Mouse (Mus musculus) myocyte (in vitro differentiated cells): ENCODE results near the gene Plin1. TPM values are rescaled to one million over a fixed set of nuclear protein-coding genes. Genes with fewer than 3 reads are reported as not detected.
A peak's percentile ranks its signal among the peaks of the same experiment; 100 is the strongest.

Experiments used
- H3K27me3 ChIP-seq: one replicate; pipeline ENCODE4 v1.6.1; 2011; ENCODE audit not compliant: control insufficient read depth, insufficient read depth, insufficient read length
- H3K36me3 ChIP-seq: one replicate; pipeline ENCODE4 v1.6.1; 2011; ENCODE audit not compliant: control insufficient read depth, insufficient read depth
- H3K4me2 ChIP-seq: one replicate; pipeline ENCODE4 v1.6.1; 2011; ENCODE audit warnings: low read depth, control low read depth
- H3K4me3 ChIP-seq: one replicate; pipeline ENCODE4 v1.5.1; 2011; ENCODE audit warnings: mild to moderate bottlenecking, control low read depth, moderate library complexity
- H3K79me2 ChIP-seq: one replicate; pipeline ENCODE4 v1.6.1; 2011; ENCODE audit not compliant: control insufficient read depth, insufficient read depth
- H3ac ChIP-seq: one replicate; pipeline ENCODE4 v1.6.1; 2011; ENCODE audit not compliant: control insufficient read depth, insufficient read length
- CEBPB ChIP-seq: IDR thresholded peaks from 2 replicates; pipeline ENCODE4 v1.6.1; 2011; ENCODE audit warnings: mild to moderate bottlenecking, moderate library complexity; ENCODE audit not compliant: poor library complexity, insufficient read depth, severe bottlenecking
- E2F4 ChIP-seq: IDR thresholded peaks from one replicate; pipeline ENCODE4 v1.6.1; 2011; ENCODE audit warnings: mild to moderate bottlenecking, control low read depth, moderate library complexity; ENCODE audit not compliant: insufficient read depth
- MAX ChIP-seq: IDR thresholded peaks from one replicate; pipeline ENCODE4 v1.6.1; 2011; ENCODE audit warnings: low read depth, mild to moderate bottlenecking, control low read depth
- MYOD1 ChIP-seq, 3 experiments: IDR thresholded peaks; one replicate each; pipeline ENCODE4 v1.6.1; 2011; ENCODE audit warnings: control low read depth in 2 of 3, low read depth in 2 of 3, mild to moderate bottlenecking in 2 of 3, moderate library complexity in 1 of 3; ENCODE audit not compliant: insufficient read length in 2 of 3, control insufficient read depth in 1 of 3
- MYOG ChIP-seq, 3 experiments: IDR thresholded peaks; one replicate each; pipeline ENCODE4 v1.6.1; 2011; ENCODE audit warnings: control low read depth in 2 of 3, low read depth in 2 of 3, mild to moderate bottlenecking in 2 of 3; ENCODE audit not compliant: insufficient read length in 2 of 3, control insufficient read depth in 1 of 3, insufficient read depth in 1 of 3
- POLR2A ChIP-seq: IDR thresholded peaks from one replicate; pipeline ENCODE4 v1.6.1; 2011; ENCODE audit warnings: low read depth, mild to moderate bottlenecking, control low read depth, moderate library complexity; ENCODE audit not compliant: insufficient read length
- POLR2AphosphoS2 ChIP-seq: IDR thresholded peaks from one replicate; pipeline ENCODE4 v1.6.1; 2011; ENCODE audit warnings: low read depth, control low read depth; ENCODE audit not compliant: insufficient read length
- REST ChIP-seq: IDR thresholded peaks from one replicate; pipeline ENCODE4 v1.6.1; 2011; ENCODE audit warnings: mild to moderate bottlenecking, control low read depth, moderate library complexity; ENCODE audit not compliant: insufficient read depth, insufficient read length
- SRF ChIP-seq: IDR thresholded peaks from one replicate; pipeline ENCODE4 v1.6.1; 2011; ENCODE audit warnings: low read depth; ENCODE audit not compliant: control insufficient read depth, insufficient read length
- TCF12 ChIP-seq: IDR thresholded peaks from one replicate; pipeline ENCODE4 v1.6.1; 2011; ENCODE audit warnings: mild to moderate bottlenecking, control low read depth; ENCODE audit not compliant: poor library complexity, insufficient read depth, severe bottlenecking
- TCF3 ChIP-seq: IDR thresholded peaks from one replicate; pipeline ENCODE4 v1.6.1; 2011; ENCODE audit warnings: low read depth, control low read depth; ENCODE audit not compliant: insufficient read length
- USF1 ChIP-seq: IDR thresholded peaks from one replicate; pipeline ENCODE4 v1.6.1; 2011; ENCODE audit warnings: low read depth, mild to moderate bottlenecking, control low read depth, moderate library complexity
- polyA plus RNA-seq: library from polyadenylated mRNA; unstranded; fragments of >200 nt; fragmentation: generic; extraction: Trizol; gene quantifications from one replicate; pipeline ENCODE4 v1.2.1, GENCODE M21; 2012; ENCODE audit warnings: missing spikeins

Gene Plin1
- polyA plus RNA-seq: not detected

- Histone ChIP-seq H3K4me3 (no peak within 1 kb of the TSS), H3K79me2 (no peaks in the 10 kb centered on the region), H3K27me3 (peaks cover 6% of the 10 kb centered on the region), H3K4me2 (no peak within 1 kb of the TSS), H3ac (no peak within 1 kb of the TSS), H3K36me3 (no peaks in the 10 kb centered on the region)
- TF ChIP-seq E2F4: no peak
These were observed at the start of gene Plin1 for GRCm38 (mm10) chr7:79732622-79733021. Gene Plin1 (minus strand): TSS chr7:79732903.

- Histone ChIP-seq H3K36me3 (no peaks in the 10 kb centered on the region), H3K27me3 (no peaks in the 10 kb centered on the region), H3ac (no peak overlapping the region), H3K4me2 (no peak overlapping the region), H3K4me3 (no peak overlapping the region), H3K79me2 (no peaks in the 10 kb centered on the region)
- TF ChIP-seq E2F4: no peak
- no peak for TF ChIP-seq CEBPB
- no peak for TF ChIP-seq MYOG (IDR thresholded peaks at IDR 0.05; ENCODE audit: control insufficient read depth in 1 of 3, insufficient read depth in 1 of 3, insufficient read length in 2 of 3, low read depth in 2 of 3)
- TF ChIP-seq USF1: no peak
- no peak for TF ChIP-seq REST
- no peak for TF ChIP-seq MYOD1 (IDR thresholded peaks at IDR 0.05; ENCODE audit: control insufficient read depth in 1 of 3, insufficient read length in 2 of 3, low read depth in 2 of 3)
- no peak for TF ChIP-seq TCF3
- TF ChIP-seq POLR2A: no peak
- no peak for TF ChIP-seq MAX
- no peak for TF ChIP-seq POLR2AphosphoS2
- no peak for TF ChIP-seq SRF
- no peak for TF ChIP-seq TCF12
These were observed 49.8 kb upstream of the Plin1 start for GRCm38 (mm10) chr7:79782516-79782855.

- Histone ChIP-seq H3K36me3 (no peaks in the 10 kb centered on the region), H3K4me3 (peak overlapping the region; percentile 11), H3K79me2 (no peaks in the 10 kb centered on the region), H3K27me3 (peaks cover 2% of the 10 kb centered on the region), H3ac (no peak overlapping the region), H3K4me2 (peak overlapping the region; percentile 78)
- TF ChIP-seq MYOD1 (IDR thresholded peaks at IDR 0.05; ENCODE audit: control insufficient read depth in 1 of 3, insufficient read length in 2 of 3, low read depth in 2 of 3) (no peak), TCF3 (no peak), SRF (no peak), POLR2A (no peak), TCF12 (no peak), REST (no peak), E2F4 (no peak), CEBPB (no peak), USF1 (no peak)
These were observed 49.3 kb upstream of the Plin1 start for GRCm38 (mm10) chr7:79781826-79782515.

GRCm38 (mm10) chr7:79780647-79781626 is 48.2 kb upstream of the Plin1 start:
- peak; percentile 78 for TF ChIP-seq CEBPB
- peak; percentile 33 for TF ChIP-seq POLR2A
- no peak for TF ChIP-seq POLR2AphosphoS2
- peak overlapping the region; percentile 11 for H3K4me3 ChIP-seq
- H3K27me3 ChIP-seq: peaks cover 12% of the 10 kb centered on the region
- H3K36me3 ChIP-seq: no peaks in the 10 kb centered on the region
- peak overlapping the region; percentile 78 for H3K4me2 ChIP-seq
- no peaks in the 10 kb centered on the region for H3K79me2 ChIP-seq
- H3ac ChIP-seq: no peak overlapping the region
